Mouse (Mus musculus) hindbrain, embryonic 15.5 days (tissue): ENCODE measurements around the gene Abhd2. TPM values are rescaled to one million over a fixed set of nuclear protein-coding genes. Genes with fewer than 3 reads are reported as not detected.
A peak's percentile ranks its signal among the peaks of the same experiment; 100 is the strongest.

Experiments used
- ATAC-seq: fragments of 200-750 bp; cut with Nextera tagmentation; 2 replicates; pipeline ENCODE4 v1.8.0; 2017; ENCODE audit warnings: low read depth, moderate number of reproducible peaks, moderate TSS enrichment; ENCODE audit not compliant: low FRiP score
- H3K27ac ChIP-seq: fragments of 300-500 bp; sonication (generic); replicated peaks from 2 replicates; pipeline ENCODE4 v1.5.1; 2015; ENCODE audit warnings: mild to moderate bottlenecking, inconsistent platforms
- H3K27me3 ChIP-seq: fragments of 300-500 bp; sonication (generic); 2 replicates; pipeline ENCODE4 v1.6.1; 2015; ENCODE audit warnings: control low read depth, inconsistent platforms
- H3K36me3 ChIP-seq: fragments of 300-500 bp; sonication (generic); 2 replicates; pipeline ENCODE4 v1.6.1; 2015; ENCODE audit warnings: control low read depth, inconsistent platforms
- H3K4me1 ChIP-seq: fragments of 300-500 bp; sonication (generic); replicated peaks from 2 replicates; pipeline ENCODE4 v1.6.1; 2015; ENCODE audit warnings: control low read depth, inconsistent platforms
- H3K4me2 ChIP-seq: fragments of 300-500 bp; sonication (generic); 2 replicates; pipeline ENCODE4 v1.6.1; 2015; ENCODE audit warnings: moderate library complexity, mild to moderate bottlenecking, inconsistent platforms
- H3K4me3 ChIP-seq: fragments of 300-500 bp; sonication (generic); 2 replicates; pipeline ENCODE4 v1.5.1; 2015; ENCODE audit warnings: mild to moderate bottlenecking, inconsistent platforms
- H3K9ac ChIP-seq: fragments of 300-500 bp; sonication (generic); 2 replicates; pipeline ENCODE4 v1.6.1; 2015; ENCODE audit warnings: inconsistent platforms
- H3K9me3 ChIP-seq: fragments of 300-500 bp; sonication (generic); 2 replicates; pipeline ENCODE4 v1.6.1; 2016; ENCODE audit warnings: control low read depth, inconsistent platforms
- WGBS: fragments of 180-500 bp; shearing (Covaris S2); methylation state at CpG from one replicate; pipeline ENCODE4 v1.1.7; 2015; 5-methylcytosine and 5-hydroxymethylcytosine counted together
- polyA plus RNA-seq: library from polyadenylated mRNA; unstranded; fragments of >200 nt; fragmentation: Nextera tagmentation; extraction: Ambion mirVana; gene quantifications from 2 replicates; pipeline ENCODE4 v1.2.1, GENCODE M21; 2015

Gene Abhd2
- polyA plus RNA-seq, 1 experiment from 2014 or later: 19.8 TPM

- no peaks in the 10 kb centered on the region for H3K36me3 ChIP-seq
- no peaks in the 10 kb centered on the region for H3K27me3 ChIP-seq
- 42% methylated on average over 8 of the region's 8 CpGs for WGBS
- H3K27ac ChIP-seq: peak overlapping the region; percentile 65
- H3K9ac ChIP-seq: no peak overlapping the region
- H3K4me3 ChIP-seq: no peak overlapping the region
- H3K9me3 ChIP-seq: no peaks in the 10 kb centered on the region
- H3K4me1 ChIP-seq: peaks cover 74% of the 10 kb centered on the region
- H3K4me2 ChIP-seq: no peak overlapping the region
- no peak for ATAC-seq
Observed at GRCm38 (mm10) chr7:79315149-79315548, 42.1 kb downstream of the Abhd2 start.

- peaks cover 63% of the 10 kb centered on the region for H3K4me1 ChIP-seq
- H3K36me3 ChIP-seq: no peaks in the 10 kb centered on the region
- no peak for ATAC-seq
Observed at GRCm38 (mm10) chr7:79316069-79316695, 43.2 kb downstream of the Abhd2 start.

GRCm38 (mm10) chr7:79317576-79317975, 44.6 kb downstream of the Abhd2 start:
- no peak for ATAC-seq
- Histone ChIP-seq H3K27me3 (no peaks in the 10 kb centered on the region), H3K4me2 (no peak overlapping the region), H3K36me3 (no peaks in the 10 kb centered on the region), H3K9ac (no peak overlapping the region), H3K9me3 (no peaks in the 10 kb centered on the region), H3K27ac (0 out of 2 replicates have a peak overlapping the region, but pooled peaks have one; percentile 12), H3K4me1 (peaks cover 64% of the 10 kb centered on the region), H3K4me3 (no peak overlapping the region)
- WGBS: 69% methylated on average over 7 of the region's 7 CpGs

More at GRCm38 (mm10) chr7:79316069-79316695, 43.2 kb downstream of the Abhd2 start:
- H3K27ac ChIP-seq: peak overlapping the region; percentile 65
- no peaks in the 10 kb centered on the region for H3K27me3 ChIP-seq
- WGBS: 26% methylated on average over 10 of the region's 10 CpGs
- H3K4me3 ChIP-seq: no peak overlapping the region
- H3K9me3 ChIP-seq: no peaks in the 10 kb centered on the region
- no peak overlapping the region for H3K9ac ChIP-seq
- H3K4me2 ChIP-seq: no peak overlapping the region

- 62% methylated on average over 13 of the region's 13 CpGs for WGBS
- H3K4me3 ChIP-seq: no peak overlapping the region
- no peaks in the 10 kb centered on the region for H3K9me3 ChIP-seq
- no peak overlapping the region for H3K9ac ChIP-seq
- no peaks in the 10 kb centered on the region for H3K36me3 ChIP-seq
- H3K4me2 ChIP-seq: no peak overlapping the region
- H3K27ac ChIP-seq: 0 out of 2 replicates have a peak overlapping the region, but pooled peaks have one; percentile 37
- ATAC-seq: no peak
- H3K27me3 ChIP-seq: no peaks in the 10 kb centered on the region
- peaks cover 64% of the 10 kb centered on the region for H3K4me1 ChIP-seq
Observed at GRCm38 (mm10) chr7:79318110-79318801, 45.3 kb downstream of the Abhd2 start.

GRCm38 (mm10) chr7:79323855-79324254, 50.9 kb downstream of the Abhd2 start:
- ATAC-seq: no peak
- Histone ChIP-seq H3K36me3 (peaks cover 33% of the 10 kb centered on the region), H3K4me3 (no peak overlapping the region), H3K27ac (peak overlapping the region; percentile 66), H3K4me1 (peaks cover 20% of the 10 kb centered on the region), H3K9ac (no peak overlapping the region), H3K4me2 (no peak overlapping the region), H3K27me3 (no peaks in the 10 kb centered on the region), H3K9me3 (no peaks in the 10 kb centered on the region)
- 62% methylated on average over 8 of the region's 8 CpGs for WGBS

GRCm38 (mm10) chr7:79328769-79329168, 55.8 kb downstream of the Abhd2 start:
- Histone ChIP-seq H3K36me3 (peaks cover 43% of the 10 kb centered on the region), H3K27ac (no peak overlapping the region), H3K4me2 (no peak overlapping the region), H3K27me3 (no peaks in the 10 kb centered on the region), H3K4me1 (peaks cover 10% of the 10 kb centered on the region), H3K4me3 (no peak overlapping the region), H3K9me3 (no peaks in the 10 kb centered on the region), H3K9ac (no peak overlapping the region)
- no peak for ATAC-seq
- WGBS: 88% methylated on average over 5 of the region's 5 CpGs

GRCm38 (mm10) chr7:79331197-79331596, 58.2 kb downstream of the Abhd2 start:
- H3K36me3 ChIP-seq: peaks cover 25% of the 10 kb centered on the region
- ATAC-seq: no peak
- H3K4me3 ChIP-seq: no peak overlapping the region
- no peak overlapping the region for H3K4me2 ChIP-seq
- H3K4me1 ChIP-seq: peaks cover 7% of the 10 kb centered on the region; the same call in 1 of the 2 replicates
- H3K27me3 ChIP-seq: no peaks in the 10 kb centered on the region
- H3K27ac ChIP-seq: 0 out of 2 replicates have a peak overlapping the region, but pooled peaks have one; percentile 14
- no peaks in the 10 kb centered on the region for H3K9me3 ChIP-seq
- 24% methylated on average over 10 of the region's 10 CpGs for WGBS
- H3K9ac ChIP-seq: no peak overlapping the region

GRCm38 (mm10) chr7:79333419-79333818, 60.4 kb downstream of the Abhd2 start:
- 79% methylated on average over 3 of the region's 3 CpGs for WGBS
- Histone ChIP-seq H3K9ac (no peak overlapping the region), H3K36me3 (peaks cover 17% of the 10 kb centered on the region; the same call in 1 of the 2 replicates), H3K4me3 (no peak overlapping the region), H3K9me3 (no peaks in the 10 kb centered on the region), H3K27ac (no peak overlapping the region), H3K4me2 (no peak overlapping the region), H3K27me3 (no peaks in the 10 kb centered on the region), H3K4me1 (peaks cover 7% of the 10 kb centered on the region; the same call in 1 of the 2 replicates)
- no peak for ATAC-seq

- H3K27ac ChIP-seq: no peak overlapping the region
- no peak overlapping the region for H3K9ac ChIP-seq
- WGBS: 92% methylated on average over 8 of the region's 8 CpGs
- H3K36me3 ChIP-seq: peaks cover 6% of the 10 kb centered on the region; the same call in 1 of the 2 replicates
- no peaks in the 10 kb centered on the region for H3K27me3 ChIP-seq
- no peaks in the 10 kb centered on the region for H3K9me3 ChIP-seq
- 0 out of 2 replicates have a peak, but pooled peaks cover under 1% of the 10 kb centered on the region for H3K4me1 ChIP-seq
- H3K4me2 ChIP-seq: no peak overlapping the region
- no peak for ATAC-seq
- H3K4me3 ChIP-seq: no peak overlapping the region
Observed at GRCm38 (mm10) chr7:79336362-79336910, 63.4 kb downstream of the Abhd2 start.

- Histone ChIP-seq H3K4me1 (0 out of 2 replicates have a peak, but pooled peaks cover 3% of the 10 kb centered on the region), H3K27me3 (no peaks in the 10 kb centered on the region), H3K27ac (no peak overlapping the region), H3K9ac (no peak overlapping the region), H3K4me3 (no peak overlapping the region), H3K9me3 (no peaks in the 10 kb centered on the region), H3K4me2 (no peak overlapping the region), H3K36me3 (peaks cover 18% of the 10 kb centered on the region)
- WGBS: 55% methylated on average over 4 of the region's 4 CpGs
- no peak for ATAC-seq
Observed at GRCm38 (mm10) chr7:79345902-79346301, 72.9 kb downstream of the Abhd2 start.

- WGBS: 84% methylated on average over 8 of the region's 8 CpGs
- no peak for ATAC-seq
- Histone ChIP-seq H3K9ac (no peak overlapping the region), H3K27me3 (no peaks in the 10 kb centered on the region), H3K36me3 (peaks cover 23% of the 10 kb centered on the region), H3K4me2 (no peak overlapping the region), H3K4me3 (no peak overlapping the region), H3K4me1 (0 out of 2 replicates have a peak, but pooled peaks cover 3% of the 10 kb centered on the region), H3K9me3 (no peaks in the 10 kb centered on the region), H3K27ac (no peak overlapping the region)
Observed at GRCm38 (mm10) chr7:79346555-79347075, 73.6 kb downstream of the Abhd2 start.
